Mouse (Mus musculus) layer of hippocampus, adult 11-12 months (tissue): ENCODE data around the gene Olfr1299.

ENCODE experiments used
- DNase-seq: peaks from one replicate; pipeline ENCODE4 v3.0.0; 2022; ENCODE audit warnings: low spot score

The Olfr1299 gene

GRCm38 (mm10) chr2:111661119-111661518, at the start of gene Olfr1299:
TSS of gene Olfr1299 (plus strand) at chr2:111661419.
- DNase-seq: no peak

DNA sequence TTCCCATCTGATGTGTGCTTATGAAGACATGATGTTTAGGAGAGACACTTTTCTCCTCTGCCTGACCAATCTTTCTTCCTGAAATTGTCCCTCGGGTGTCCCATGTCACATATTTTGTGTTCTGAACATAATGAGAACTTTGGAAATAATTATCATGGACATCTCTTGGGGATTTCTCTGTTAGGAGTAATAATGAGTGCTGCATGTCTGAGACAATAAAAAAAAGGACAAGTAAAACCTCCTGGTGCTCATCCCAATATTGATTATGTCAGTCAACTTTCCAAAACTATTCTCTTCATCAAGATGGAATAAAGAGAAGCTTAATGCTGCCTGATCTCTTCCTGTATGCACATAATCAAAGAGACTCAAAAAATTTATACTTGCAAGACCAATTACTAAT, 34.8 kb upstream of the Olfr1299 start, which contains the start of gene Olfr1297:
TSS of gene Olfr1297 (minus strand) at position 101 of the 400 bp plus-strand sequence.
- DNase-seq: no peak

GRCm38 (mm10) chr2:111649101-111649500, 12.1 kb upstream of the Olfr1299 start, which contains the start of gene Olfr1298:
TSS of gene Olfr1298 (minus strand) at chr2:111649201.
- no peak for DNase-seq
